Mouse (Mus musculus): ENCODE data around the gene Mup5. TPM values are rescaled to one million over a fixed set of nuclear protein-coding genes. Genes with fewer than 3 reads are reported as not detected.
"Not testable (repeated sequence)": the region's sequence is repeated elsewhere in the genome, so short reads cannot be mapped to it uniquely, and the experiment has no call there.

Gene Mup5
- total RNA-seq (2021), result not detected
- long read RNA-seq, experiment 1, result 0 reads
- long read RNA-seq, experiment 2, result 0 reads

DNA sequence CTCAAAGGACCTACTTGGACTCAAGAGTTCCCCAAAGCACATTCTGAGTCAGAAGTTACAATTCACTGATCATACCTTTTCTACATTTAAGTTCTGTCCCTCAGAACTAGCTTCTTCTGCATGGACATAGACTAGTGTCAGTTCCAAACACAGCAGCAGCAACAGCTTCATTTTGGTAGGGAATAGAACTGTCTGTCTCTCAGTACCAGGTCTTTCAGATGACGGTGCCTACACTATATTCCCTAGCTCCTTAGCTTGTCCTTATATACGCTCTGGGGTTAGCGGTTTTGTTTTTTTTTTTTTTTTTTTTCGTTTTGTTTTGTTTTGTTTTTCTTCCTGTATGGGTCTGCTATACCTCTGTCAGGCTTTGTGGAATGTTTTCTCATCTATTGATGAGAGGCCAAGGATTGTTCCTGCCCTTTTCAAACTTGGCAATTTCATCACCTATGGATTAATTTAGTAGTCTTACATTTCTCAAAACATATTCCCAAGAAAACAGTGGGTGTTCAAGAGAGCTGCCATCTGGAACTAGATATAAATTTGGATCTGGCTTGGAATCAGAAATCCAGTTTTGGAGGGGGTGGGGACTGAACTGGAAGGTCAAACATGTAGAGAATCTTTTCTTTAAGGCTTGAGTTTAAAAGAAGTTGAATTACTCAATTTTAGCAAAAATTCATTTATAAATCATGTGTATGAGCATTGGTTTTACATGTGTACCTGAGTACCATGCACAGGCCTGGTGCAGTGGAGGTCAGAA lies at the start of gene Mup5:
Gene Mup5 (minus strand): TSS at position 282 of the 757 bp plus-strand sequence.
- no peak for DNase-seq

DNA sequence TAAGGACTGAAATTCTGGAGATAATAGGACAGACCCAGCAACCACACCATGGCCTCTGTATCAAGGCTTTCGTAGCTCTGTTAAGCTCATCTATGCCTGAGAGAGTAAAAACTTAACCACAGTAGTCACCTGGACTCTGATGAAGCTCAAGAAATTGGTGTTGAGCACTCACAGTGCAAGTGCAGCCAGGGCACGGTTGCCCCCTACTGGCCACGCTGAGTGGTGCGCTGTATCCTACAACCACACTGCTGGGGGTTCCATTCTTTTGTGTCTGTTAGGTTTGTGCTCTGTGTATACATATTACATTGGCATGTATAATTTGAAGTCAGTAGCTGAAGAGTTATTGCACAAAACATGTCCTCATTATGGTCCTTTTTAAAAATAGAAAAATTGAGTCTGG lies 23.1 kb upstream of the Mup5 start:
- DNase-seq, result no peak

DNA sequence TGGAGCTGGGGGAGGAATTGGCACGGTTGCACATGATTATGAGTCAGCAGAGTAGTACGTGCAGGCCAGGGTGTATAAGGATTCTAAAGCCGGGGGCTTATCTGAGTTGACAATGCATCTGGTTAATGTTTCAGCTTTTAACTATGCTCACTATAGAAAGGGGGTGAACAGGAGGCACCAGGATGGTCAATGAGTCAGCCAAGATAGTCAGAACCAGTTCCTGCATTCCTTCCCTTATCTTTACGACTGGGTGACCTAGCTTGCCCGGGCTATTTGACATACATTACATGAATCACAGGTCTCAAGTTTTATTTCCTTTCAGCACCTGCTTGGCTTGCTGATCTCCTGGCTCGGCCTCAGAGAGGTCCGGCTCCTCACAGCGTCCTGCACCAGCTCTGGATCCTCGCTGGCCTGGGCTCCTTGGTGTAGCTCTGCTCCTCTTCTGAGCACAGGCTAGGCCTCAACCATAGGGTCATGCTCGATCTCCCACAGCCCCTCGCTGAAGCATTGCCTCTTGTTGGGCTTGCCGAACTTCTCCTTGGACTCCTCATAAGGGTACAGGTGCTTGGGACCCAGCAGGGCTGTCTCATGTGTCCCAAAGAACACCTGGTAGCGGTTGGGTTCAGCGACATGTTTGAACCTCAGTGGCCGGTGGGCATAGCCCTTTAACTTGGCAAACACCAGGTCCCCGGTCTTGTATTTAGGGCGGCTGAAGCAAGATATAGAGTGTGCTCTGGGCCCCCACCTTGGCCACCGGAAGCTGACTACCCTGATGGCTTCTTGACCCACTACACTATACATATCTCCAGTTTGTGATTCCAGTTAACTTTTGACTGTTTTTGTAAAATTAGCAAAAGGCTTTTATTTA lies 21.0 kb upstream of the Mup5 start:
- no peak for DNase-seq

DNA sequence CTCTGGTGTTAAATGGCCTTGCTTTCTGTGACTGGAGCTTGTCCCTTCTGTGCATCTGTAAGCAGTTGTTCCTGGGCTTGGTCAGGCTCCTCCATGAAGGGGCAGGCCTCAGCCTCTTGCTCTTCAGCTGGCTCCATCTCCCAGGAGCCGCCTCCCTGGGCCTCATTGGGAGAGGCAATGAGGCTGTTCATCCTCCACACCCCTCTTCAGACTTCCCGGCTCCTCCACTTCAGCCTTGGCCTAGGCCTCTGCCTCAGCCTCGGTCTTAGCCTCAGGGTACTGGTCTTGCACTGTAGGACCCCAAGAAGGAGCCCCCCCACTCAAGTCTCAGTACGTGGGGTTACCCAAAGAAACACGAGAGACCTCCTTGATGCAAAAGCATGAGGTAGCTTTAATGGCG lies 20.3 kb upstream of the Mup5 start:
- DNase-seq, result no peak

DNA sequence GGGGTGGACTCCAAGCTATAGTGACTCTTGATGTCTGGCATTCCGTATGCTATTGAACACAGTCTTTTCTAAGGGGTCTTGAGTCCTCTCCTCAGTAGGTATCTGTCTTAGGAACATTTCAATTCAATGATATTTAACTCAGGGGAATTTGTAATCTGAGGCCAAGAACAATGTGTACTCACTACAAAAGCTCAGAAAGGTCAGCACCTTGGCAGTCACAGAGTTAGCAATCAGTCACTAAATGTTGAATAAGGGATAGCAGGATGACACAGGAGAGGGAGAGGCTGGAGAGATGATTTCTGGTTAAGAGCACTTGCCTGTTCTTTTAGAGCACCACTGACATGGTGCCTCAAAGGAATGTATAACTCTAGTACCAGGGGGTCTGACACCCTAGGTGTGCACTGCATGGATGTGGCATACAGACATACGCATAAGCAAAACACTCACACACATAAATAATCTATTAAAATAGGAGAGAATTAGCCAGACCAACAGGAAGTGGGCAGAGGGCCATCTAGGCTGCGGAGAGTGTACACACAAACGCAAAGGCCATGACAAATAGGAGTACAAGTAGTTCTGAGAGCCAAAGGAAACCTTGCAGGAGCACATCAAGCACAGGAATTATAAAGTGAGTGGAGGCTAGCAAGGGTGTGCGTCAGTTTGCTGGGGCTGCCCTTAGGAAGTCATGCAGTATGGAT lies 9.9 kb upstream of the Mup5 start:
- no peak for DNase-seq

DNA sequence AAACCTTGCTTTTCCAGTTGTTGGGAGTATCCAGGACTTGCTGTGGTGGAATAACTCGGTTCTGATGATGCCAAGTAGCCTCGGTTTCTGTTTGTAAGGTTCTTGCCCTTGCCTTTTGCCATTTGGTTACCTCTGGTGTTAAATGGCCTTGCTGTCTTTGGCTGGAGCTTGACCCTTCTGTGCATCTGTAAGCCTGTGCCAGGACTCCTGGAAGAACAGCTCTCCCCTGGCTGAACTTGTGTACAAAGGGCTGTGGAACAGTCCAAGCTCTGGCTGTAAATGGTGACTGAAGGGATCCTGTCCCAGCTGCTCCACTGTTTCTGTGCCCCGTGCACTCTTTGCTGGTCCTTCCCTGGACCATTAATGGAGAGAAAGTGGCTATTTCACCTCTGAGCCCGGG lies 5.8 kb downstream of the Mup5 start:
- no peak for DNase-seq

DNA sequence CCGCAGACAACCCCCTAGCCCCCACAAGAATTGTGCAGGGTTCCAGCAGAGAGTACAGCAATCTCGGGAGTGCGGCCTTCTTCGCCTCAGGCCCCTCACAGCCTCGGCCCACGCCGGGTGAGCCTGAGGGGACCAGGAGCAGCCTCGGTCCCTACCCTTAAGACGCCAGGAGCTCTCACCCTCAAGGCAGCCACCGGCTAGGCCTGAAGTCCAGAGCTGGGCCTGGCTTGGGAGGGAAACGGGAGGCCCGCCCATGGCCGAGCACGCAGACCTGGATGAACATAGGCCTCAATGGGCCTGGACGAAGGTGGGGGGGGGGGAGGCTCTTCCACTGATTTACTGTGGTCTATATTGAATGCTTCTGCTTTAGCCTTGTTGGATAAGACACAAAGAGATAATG lies 11.8 kb downstream of the Mup5 start:
- DNase-seq, result no peak

DNA sequence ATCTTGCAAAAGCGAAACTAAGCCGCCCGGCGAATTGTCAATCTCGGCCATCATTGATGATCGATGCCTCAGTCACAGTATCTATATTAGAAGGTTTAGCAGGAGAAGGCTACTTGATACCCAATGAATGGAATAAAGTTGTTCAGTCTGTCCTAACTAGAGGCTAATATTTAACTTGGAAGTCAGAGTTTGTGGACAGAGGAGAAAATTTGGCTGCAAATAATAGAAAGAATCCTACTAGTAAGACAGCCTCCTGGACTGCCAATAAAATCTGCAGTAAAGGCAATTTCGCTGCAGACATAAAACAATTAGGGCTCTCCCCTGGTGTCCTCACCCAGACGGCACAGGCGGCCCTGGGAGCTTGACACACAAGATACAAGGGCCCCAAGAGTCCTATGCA lies 12.5 kb downstream of the Mup5 start:
- not testable (repeated sequence) for DNase-seq

DNA sequence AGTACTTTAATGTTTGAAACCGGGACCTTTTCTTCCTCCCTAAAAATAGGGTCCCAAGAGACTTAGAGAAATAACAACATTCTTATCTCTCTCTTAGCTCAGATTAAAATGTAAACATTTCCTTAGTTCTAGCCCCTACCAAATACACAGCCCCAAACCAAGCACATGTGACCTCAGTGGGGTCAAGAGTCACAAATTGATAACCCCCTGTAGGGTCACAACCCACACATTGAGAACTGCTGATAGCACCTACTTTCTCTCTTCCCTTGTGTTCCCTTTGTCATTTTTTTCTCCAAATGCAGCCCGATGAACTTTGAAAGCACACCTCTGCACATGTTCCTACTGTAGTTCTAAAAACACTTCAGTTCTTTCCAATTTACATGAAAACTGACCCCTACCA lies 19.4 kb downstream of the Mup5 start:
- DNase-seq, result no peak

DNA sequence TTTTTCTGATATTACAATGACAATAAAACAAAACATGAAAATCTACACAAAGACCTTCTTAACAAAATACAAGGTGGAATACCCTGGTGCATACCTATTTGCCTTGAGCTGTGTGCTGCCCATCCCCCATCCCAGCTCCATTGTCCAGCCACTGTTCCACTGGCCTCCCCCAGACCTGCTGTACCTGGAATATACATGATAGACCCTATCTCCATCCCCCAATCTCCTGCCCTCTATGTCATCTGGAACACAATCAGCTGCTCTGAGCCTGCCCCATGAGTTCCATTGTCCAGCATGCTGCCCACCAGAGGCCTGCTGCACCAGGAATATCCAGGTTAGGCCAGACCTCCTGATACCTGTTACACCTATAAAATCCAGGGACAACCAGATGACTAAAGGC lies 21.6 kb downstream of the Mup5 start:
- no peak for DNase-seq

DNA sequence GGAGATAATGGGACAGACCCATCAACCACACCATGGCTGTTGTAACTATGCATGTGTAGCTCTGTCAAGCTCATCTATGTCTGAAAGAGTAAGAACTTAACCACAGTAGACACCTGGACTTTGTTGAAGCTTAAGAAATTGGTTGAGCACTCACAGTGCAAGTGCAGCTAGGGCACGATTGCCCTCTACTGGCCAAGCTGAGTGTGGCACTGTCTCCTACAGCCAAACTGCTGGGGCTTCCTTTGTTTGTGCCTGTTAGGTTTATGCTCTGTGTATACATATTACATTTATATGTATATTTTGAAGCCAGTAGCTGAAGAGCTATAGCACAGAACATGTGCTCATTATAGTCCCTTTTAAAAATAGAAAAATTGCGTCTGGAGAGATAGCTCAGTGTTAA lies 23.8 kb downstream of the Mup5 start:
- not testable (repeated sequence) for DNase-seq

DNA sequence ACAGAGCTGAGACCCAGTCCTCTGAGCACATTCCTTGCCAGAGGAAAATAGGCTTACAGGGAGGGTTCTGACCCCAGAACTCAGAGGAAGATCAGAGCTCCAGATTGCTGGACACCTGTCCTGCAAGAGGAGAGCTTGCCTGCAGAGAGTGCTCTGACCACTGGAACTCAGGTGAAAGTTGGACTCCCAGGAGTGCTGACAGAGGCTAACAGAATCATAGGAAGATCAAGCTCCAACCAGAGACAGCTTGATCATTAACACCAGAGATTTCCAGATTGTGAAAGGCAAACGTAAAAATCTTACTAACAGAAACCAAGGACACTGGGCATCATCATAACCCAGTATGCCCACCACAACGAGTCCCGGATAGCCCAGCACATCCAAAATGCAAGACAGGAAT lies 26.1 kb downstream of the Mup5 start:
- DNase-seq, result not testable (repeated sequence)

DNA sequence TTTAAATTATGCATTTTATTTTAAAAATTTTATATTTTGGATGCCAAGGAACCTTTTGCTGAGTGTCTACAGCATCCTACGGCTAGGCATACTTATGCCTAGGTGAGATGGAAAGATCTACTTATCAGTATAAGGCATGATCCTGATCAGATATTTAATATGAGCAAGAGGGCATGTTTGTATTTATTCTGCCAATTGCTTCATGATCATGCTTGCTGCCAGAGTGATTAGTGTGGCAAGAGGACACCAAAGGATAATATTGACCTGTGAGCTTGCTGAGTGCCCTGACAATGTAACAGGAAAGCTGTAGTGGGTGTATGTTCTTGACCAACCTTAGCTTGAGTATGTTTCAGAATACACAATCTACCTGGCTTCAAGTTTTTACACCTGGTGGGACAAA lies 45.3 kb downstream of the Mup5 start:
- not testable (repeated sequence) for DNase-seq

DNA sequence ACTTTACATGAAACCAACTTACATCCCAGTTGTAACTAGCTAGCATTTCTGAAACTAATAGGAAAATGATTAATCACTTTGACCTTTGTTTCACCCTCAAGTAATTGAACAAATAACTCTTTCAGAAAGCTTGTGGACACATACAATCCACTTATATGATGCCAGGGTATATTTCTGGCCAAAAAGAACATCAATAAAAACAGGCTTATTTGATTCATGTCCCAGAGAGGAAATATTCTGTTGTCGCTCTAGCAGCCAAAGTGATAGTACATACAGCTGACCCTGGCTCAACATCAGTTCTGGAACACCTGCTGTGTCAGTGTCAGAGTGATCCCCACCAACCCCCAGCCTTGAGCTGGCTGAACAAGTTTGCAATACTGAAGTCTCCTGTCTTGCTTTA lies 50.8 kb downstream of the Mup5 start:
- not testable (repeated sequence) for DNase-seq

DNA sequence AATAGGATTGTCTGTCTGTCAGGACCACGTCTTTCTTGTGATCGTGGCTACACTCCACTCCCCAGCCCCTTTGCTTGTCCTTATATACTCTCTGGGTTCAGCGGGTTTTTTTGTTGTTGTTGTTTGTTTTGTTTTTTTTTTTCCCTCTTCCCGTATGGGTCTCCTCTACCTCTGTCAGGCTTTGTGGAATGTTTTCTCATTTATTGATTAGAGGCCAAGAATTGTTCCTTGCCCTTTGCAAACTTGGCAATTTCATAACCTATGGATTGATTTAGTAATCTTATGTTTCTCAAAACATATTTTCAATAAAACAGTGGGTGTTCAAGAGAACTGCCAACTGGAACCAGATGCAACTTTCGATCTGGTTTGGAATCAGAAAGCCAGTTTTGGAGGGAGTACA lies 52.9 kb downstream of the Mup5 start, which contains the start of gene Mup19:
Gene Mup19 (minus strand): TSS at position 101 of the 400 bp plus-strand sequence.
- not testable (repeated sequence) for DNase-seq

Other genes with a start within 250 kb of the Mup5 start
- 1 to 10 TPM in 1 of 2 experiments, not detected in 1; 2.0 TPM for gene Mup17, start 239.4 kb downstream of the Mup5 start, total RNA-seq (2021)
- 10 to 100 TPM in 1 of 2 experiments, not detected in 1; 11.0 TPM for gene Mup18, start 161.1 kb downstream of the Mup5 start, total RNA-seq (2021)
- 1 to 10 TPM in 1 of 2 experiments, not detected in 1; 5.7 TPM for gene Mup19, start 53.0 kb downstream of the Mup5 start, total RNA-seq (2021)
- not detected for gene Mup20, start 218.9 kb upstream of the Mup5 start, total RNA-seq (2021)